Mouse (Mus musculus): ENCODE measurements around the gene Gm21988. TPM values are rescaled to one million over a fixed set of nuclear protein-coding genes. Genes with fewer than 3 reads are reported as not detected.

Gene Gm21988
- polyA plus RNA-seq, 1 experiment: 4.4 TPM

GRCm38 (mm10) chr11:70278961-70279360 is 39.3 kb upstream of the Gm21988 start:
- WGBS: 83% methylated on average over 3 of the region's 3 CpGs

GRCm38 (mm10) chr11:70271641-70272040 is 32.0 kb upstream of the Gm21988 start:
- WGBS: 66% methylated on average over 7 of the region's 7 CpGs
- H3K36me3 ChIP-seq (ENCODE audit: control insufficient read depth, insufficient read depth, low read length): no peaks in the 10 kb centered on the region
- no peak overlapping the region for H3K27ac ChIP-seq (ENCODE audit: insufficient read depth, low read depth, low read length)
- TF ChIP-seq CTCF (IDR thresholded peaks at IDR 0.05; ENCODE audit: extremely low read depth, insufficient read length, insufficient replicate concordance, low read depth, low read length): no peak
- no peak for TF ChIP-seq POLR2A (IDR thresholded peaks at IDR 0.05; ENCODE audit: low read depth, low read length)
- H3K4me1 ChIP-seq (ENCODE audit: control insufficient read depth, insufficient read depth, insufficient read length, low read length): no peaks in the 10 kb centered on the region
- no peak overlapping the region for H3K4me3 ChIP-seq (ENCODE audit: low read depth, low read length)
- no peaks in the 10 kb centered on the region for H3K27me3 ChIP-seq (ENCODE audit: control insufficient read depth, insufficient read depth, low read length)

More at GRCm38 (mm10) chr11:70278961-70279360, 39.3 kb upstream of the Gm21988 start:
- no peaks in the 10 kb centered on the region for H3K27me3 ChIP-seq (ENCODE audit: control insufficient read depth, insufficient read depth, low read length)
- no peak overlapping the region for H3K4me3 ChIP-seq (ENCODE audit: low read depth, low read length)
- TF ChIP-seq POLR2A (IDR thresholded peaks at IDR 0.05; ENCODE audit: low read depth, low read length) (no peak), CTCF (IDR thresholded peaks at IDR 0.05; ENCODE audit: extremely low read depth, insufficient read length, insufficient replicate concordance, low read depth, low read length) (no peak)
- no peaks in the 10 kb centered on the region for H3K4me1 ChIP-seq (ENCODE audit: control insufficient read depth, insufficient read depth, insufficient read length, low read length)
- no peaks in the 10 kb centered on the region for H3K36me3 ChIP-seq (ENCODE audit: control insufficient read depth, insufficient read depth, low read length)
- no peak overlapping the region for H3K27ac ChIP-seq (ENCODE audit: insufficient read depth, low read depth, low read length)

- Histone ChIP-seq H3K4me3 (ENCODE audit: low read depth, low read length) (no peak overlapping the region), H3K27me3 (ENCODE audit: control insufficient read depth, insufficient read depth, low read length) (no peaks in the 10 kb centered on the region), H3K27ac (ENCODE audit: insufficient read depth, low read depth, low read length) (no peak overlapping the region), H3K36me3 (ENCODE audit: control insufficient read depth, insufficient read depth, low read length) (no peaks in the 10 kb centered on the region), H3K4me1 (ENCODE audit: control insufficient read depth, insufficient read depth, insufficient read length, low read length) (no peaks in the 10 kb centered on the region)
- WGBS: 83% methylated on average over 1 of the region's 1 CpGs
- TF ChIP-seq CTCF (IDR thresholded peaks at IDR 0.05; ENCODE audit: extremely low read depth, insufficient read length, insufficient replicate concordance, low read depth, low read length) (no peak), POLR2A (IDR thresholded peaks at IDR 0.05; ENCODE audit: low read depth, low read length) (no peak)
Measured at GRCm38 (mm10) chr11:70266405-70266804, 26.8 kb upstream of the Gm21988 start.

GRCm38 (mm10) chr11:70265819-70266218 is 26.2 kb upstream of the Gm21988 start:
- WGBS: 75% methylated on average over 4 of the region's 4 CpGs
- Histone ChIP-seq H3K27ac (ENCODE audit: insufficient read depth, low read depth, low read length) (no peak overlapping the region), H3K27me3 (ENCODE audit: control insufficient read depth, insufficient read depth, low read length) (no peaks in the 10 kb centered on the region), H3K4me3 (ENCODE audit: low read depth, low read length) (no peak overlapping the region), H3K4me1 (ENCODE audit: control insufficient read depth, insufficient read depth, insufficient read length, low read length) (no peaks in the 10 kb centered on the region), H3K36me3 (ENCODE audit: control insufficient read depth, insufficient read depth, low read length) (no peaks in the 10 kb centered on the region)
- no peak for TF ChIP-seq CTCF (IDR thresholded peaks at IDR 0.05; ENCODE audit: extremely low read depth, insufficient read length, insufficient replicate concordance, low read depth, low read length)
- TF ChIP-seq POLR2A (IDR thresholded peaks at IDR 0.05; ENCODE audit: low read depth, low read length): no peak

- no peaks in the 10 kb centered on the region for H3K4me1 ChIP-seq (ENCODE audit: control insufficient read depth, insufficient read depth, insufficient read length, low read length)
- TF ChIP-seq POLR2A (IDR thresholded peaks at IDR 0.05; ENCODE audit: low read depth, low read length) (no peak), CTCF (IDR thresholded peaks at IDR 0.05; ENCODE audit: extremely low read depth, insufficient read length, insufficient replicate concordance, low read depth, low read length) (no peak)
- no peak overlapping the region for H3K27ac ChIP-seq (ENCODE audit: insufficient read depth, low read depth, low read length)
- H3K27me3 ChIP-seq (ENCODE audit: control insufficient read depth, insufficient read depth, low read length): no peaks in the 10 kb centered on the region
- H3K36me3 ChIP-seq (ENCODE audit: control insufficient read depth, insufficient read depth, low read length): no peaks in the 10 kb centered on the region
- WGBS: 32% methylated on average over 3 of the region's 3 CpGs
- H3K4me3 ChIP-seq (ENCODE audit: low read depth, low read length): no peak overlapping the region
Measured at GRCm38 (mm10) chr11:70265252-70265651, 25.6 kb upstream of the Gm21988 start.

- TF ChIP-seq POLR2A (IDR thresholded peaks at IDR 0.05; ENCODE audit: low read depth, low read length) (no peak), CTCF (IDR thresholded peaks at IDR 0.05; ENCODE audit: extremely low read depth, insufficient read length, insufficient replicate concordance, low read depth, low read length) (no peak)
- H3K4me3 ChIP-seq (ENCODE audit: low read depth, low read length): no peak overlapping the region
- peaks cover 12% of the 10 kb centered on the region for H3K27me3 ChIP-seq (ENCODE audit: control insufficient read depth, insufficient read depth, low read length)
- peaks cover 2% of the 10 kb centered on the region; the same call in 1 of the 2 replicates for H3K4me1 ChIP-seq (ENCODE audit: control insufficient read depth, insufficient read depth, insufficient read length, low read length)
- no peak overlapping the region for H3K27ac ChIP-seq (ENCODE audit: insufficient read depth, low read depth, low read length)
- no peaks in the 10 kb centered on the region for H3K36me3 ChIP-seq (ENCODE audit: control insufficient read depth, insufficient read depth, low read length)
- WGBS: 64% methylated on average over 4 of the region's 4 CpGs
Measured at GRCm38 (mm10) chr11:70259035-70259434, 19.4 kb upstream of the Gm21988 start.

- TF ChIP-seq CTCF (IDR thresholded peaks at IDR 0.05; ENCODE audit: extremely low read depth, insufficient read length, insufficient replicate concordance, low read depth, low read length): peak; percentile 14; the same call in 1 of the 2 replicates
- no peak for TF ChIP-seq POLR2A (IDR thresholded peaks at IDR 0.05; ENCODE audit: low read depth, low read length)
- 1% methylated on average over 25 of the region's 25 CpGs for WGBS
- Histone ChIP-seq H3K4me3 (ENCODE audit: low read depth, low read length) (peak within 1 kb of the TSS; percentile 45), H3K4me1 (ENCODE audit: control insufficient read depth, insufficient read depth, insufficient read length, low read length) (peaks cover 2% of the 10 kb centered on the region), H3K27ac (ENCODE audit: insufficient read depth, low read depth, low read length) (no peak within 1 kb of the TSS), H3K36me3 (ENCODE audit: control insufficient read depth, insufficient read depth, low read length) (no peaks in the 10 kb centered on the region), H3K27me3 (ENCODE audit: control insufficient read depth, insufficient read depth, low read length) (peaks cover 19% of the 10 kb centered on the region)
Measured at GRCm38 (mm10) chr11:70254931-70255531, 15.4 kb upstream of the Gm21988 start, which contains the start of gene Alox12. TSS of gene Alox12 (minus strand) at chr11:70255353.

Measured in small intestine, adult 2 months (tissue).